Mouse (Mus musculus): ENCODE data around the gene Maml3.

- TF ChIP-seq POLR2A (IDR thresholded peaks at IDR 0.05; ENCODE audit: borderline replicate concordance, extremely low read depth, insufficient read depth, insufficient read length, poor library complexity, severe bottlenecking) = peak; percentile 1; the same call in 1 of the 2 replicates
- TF ChIP-seq CTCF (IDR thresholded peaks at IDR 0.05; ENCODE audit: borderline replicate concordance, extremely low read depth, insufficient read depth, insufficient read length) = peak; percentile 2; the same call in 1 of the 2 replicates
Measured at GRCm38 (mm10) chr3:52007602-52008252, 97.1 kb downstream of the Maml3 start.

Data from brain, embryonic 14.5 days (tissue).